Mouse (Mus musculus): ENCODE measurements around the gene Kif1bp. TPM values are rescaled to one million over a fixed set of nuclear protein-coding genes. Genes with fewer than 3 reads are reported as not detected.

Kif1bp gene
- polyA plus RNA-seq, 1 experiment from 2014 or later, result 74.4 TPM

GRCm38 (mm10) chr10:62570126-62570871 is 8.0 kb downstream of the Kif1bp start:
- ATAC-seq (no peak), DNase-seq (ENCODE audit: low spot score) (no peak)
- no peak overlapping the region for H3K9ac ChIP-seq (ENCODE audit: low read length)
- H3K4me1 ChIP-seq (ENCODE audit: control insufficient read depth, insufficient read depth, low read length), result no peaks in the 10 kb centered on the region
- no peak overlapping the region for H3K27ac ChIP-seq (ENCODE audit: low read depth, low read length)
- no peak overlapping the region for H3K4me3 ChIP-seq (ENCODE audit: low read depth, low read length)
- no peaks in the 10 kb centered on the region for H3K9me3 ChIP-seq (replicated peaks; ENCODE audit: control insufficient read depth, low read length)
- H3K36me3 ChIP-seq (ENCODE audit: control insufficient read depth, insufficient read depth, low read length), result peaks cover 86% of the 10 kb centered on the region
- no peaks in the 10 kb centered on the region for H3K27me3 ChIP-seq (replicated peaks; ENCODE audit: control insufficient read depth, insufficient read depth, low read length)
- H3K4me2 ChIP-seq (ENCODE audit: low read length), result no peak overlapping the region
- 95% methylated on average over 7 of the region's 7 CpGs for whole genome bisulfite sequencing

- Histone ChIP-seq H3K9me3 (replicated peaks; ENCODE audit: control insufficient read depth, low read length) (no peaks in the 10 kb centered on the region), H3K4me2 (ENCODE audit: low read length) (no peak overlapping the region), H3K27ac (ENCODE audit: low read depth, low read length) (no peak overlapping the region), H3K9ac (ENCODE audit: low read length) (no peak overlapping the region), H3K4me1 (ENCODE audit: control insufficient read depth, insufficient read depth, low read length) (no peaks in the 10 kb centered on the region), H3K27me3 (replicated peaks; ENCODE audit: control insufficient read depth, insufficient read depth, low read length) (no peaks in the 10 kb centered on the region), H3K4me3 (ENCODE audit: low read depth, low read length) (no peak overlapping the region), H3K36me3 (ENCODE audit: control insufficient read depth, insufficient read depth, low read length) (peaks cover 87% of the 10 kb centered on the region)
- no peak for DNase-seq (ENCODE audit: low spot score)
- 96% methylated on average over 4 of the region's 4 CpGs for WGBS
- no peak for ATAC-seq
These were observed 9.4 kb downstream of the Kif1bp start for GRCm38 (mm10) chr10:62568861-62569260.

- no peak overlapping the region for H3K27ac ChIP-seq (ENCODE audit: low read depth, low read length)
- no peaks in the 10 kb centered on the region for H3K4me1 ChIP-seq (ENCODE audit: control insufficient read depth, insufficient read depth, low read length)
- WGBS, result 94% methylated on average over 1 of the region's 1 CpGs
- peaks cover 54% of the 10 kb centered on the region for H3K36me3 ChIP-seq (ENCODE audit: control insufficient read depth, insufficient read depth, low read length)
- H3K27me3 ChIP-seq (replicated peaks; ENCODE audit: control insufficient read depth, insufficient read depth, low read length), result no peaks in the 10 kb centered on the region
- no peak for ATAC-seq
- H3K4me3 ChIP-seq (ENCODE audit: low read depth, low read length), result no peak overlapping the region
- no peaks in the 10 kb centered on the region for H3K9me3 ChIP-seq (replicated peaks; ENCODE audit: control insufficient read depth, low read length)
- no peak overlapping the region for H3K4me2 ChIP-seq (ENCODE audit: low read length)
- DNase-seq (ENCODE audit: low spot score), result peak; percentile 13
- H3K9ac ChIP-seq (ENCODE audit: low read length), result no peak overlapping the region
These were observed 20.5 kb downstream of the Kif1bp start for GRCm38 (mm10) chr10:62557736-62558135.

DNA sequence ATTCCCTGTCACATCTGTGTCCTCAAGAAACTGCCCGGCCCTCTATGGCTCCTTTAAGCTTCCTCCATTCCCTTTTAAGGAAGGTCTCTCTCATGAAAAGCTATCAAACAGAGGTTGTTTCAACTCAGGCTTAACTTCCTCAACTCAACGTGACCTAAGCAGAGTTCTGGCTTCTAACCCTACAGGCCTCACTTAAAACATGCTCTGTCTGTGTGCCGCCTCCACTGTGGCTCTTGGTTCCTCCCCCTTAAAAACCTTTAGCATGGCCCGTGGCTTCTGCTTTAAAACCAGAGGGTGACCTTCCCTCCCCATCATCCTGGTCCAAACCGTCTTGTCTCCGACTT is 21.7 kb downstream of the Kif1bp start:
- WGBS, result 90% methylated on average over 6 of the region's 6 CpGs
- Histone ChIP-seq H3K9ac (ENCODE audit: low read length) (no peak overlapping the region), H3K4me1 (ENCODE audit: control insufficient read depth, insufficient read depth, low read length) (no peaks in the 10 kb centered on the region), H3K9me3 (replicated peaks; ENCODE audit: control insufficient read depth, low read length) (no peaks in the 10 kb centered on the region), H3K4me3 (ENCODE audit: low read depth, low read length) (no peak overlapping the region), H3K4me2 (ENCODE audit: low read length) (no peak overlapping the region), H3K27ac (ENCODE audit: low read depth, low read length) (no peak overlapping the region), H3K27me3 (replicated peaks; ENCODE audit: control insufficient read depth, insufficient read depth, low read length) (no peaks in the 10 kb centered on the region), H3K36me3 (ENCODE audit: control insufficient read depth, insufficient read depth, low read length) (peaks cover 42% of the 10 kb centered on the region)
- ATAC-seq (no peak), DNase-seq (ENCODE audit: low spot score) (no peak)

GRCm38 (mm10) chr10:62555705-62556557 is 22.3 kb downstream of the Kif1bp start:
- Histone ChIP-seq H3K4me3 (ENCODE audit: low read depth, low read length) (no peak overlapping the region), H3K4me2 (ENCODE audit: low read length) (no peak overlapping the region), H3K4me1 (ENCODE audit: control insufficient read depth, insufficient read depth, low read length) (no peaks in the 10 kb centered on the region), H3K27ac (ENCODE audit: low read depth, low read length) (no peak overlapping the region), H3K9ac (ENCODE audit: low read length) (no peak overlapping the region), H3K36me3 (ENCODE audit: control insufficient read depth, insufficient read depth, low read length) (peaks cover 37% of the 10 kb centered on the region), H3K9me3 (replicated peaks; ENCODE audit: control insufficient read depth, low read length) (no peaks in the 10 kb centered on the region), H3K27me3 (replicated peaks; ENCODE audit: control insufficient read depth, insufficient read depth, low read length) (no peaks in the 10 kb centered on the region)
- 78% methylated on average over 11 of the region's 11 CpGs for WGBS
- no peak for DNase-seq (ENCODE audit: low spot score)
- no peak for ATAC-seq

- no peak for DNase-seq (ENCODE audit: low spot score)
- H3K36me3 ChIP-seq (ENCODE audit: control insufficient read depth, insufficient read depth, low read length), result peaks cover 16% of the 10 kb centered on the region
- no peaks in the 10 kb centered on the region for H3K27me3 ChIP-seq (replicated peaks; ENCODE audit: control insufficient read depth, insufficient read depth, low read length)
- H3K27ac ChIP-seq (ENCODE audit: low read depth, low read length), result no peak overlapping the region
- no peak overlapping the region for H3K4me2 ChIP-seq (ENCODE audit: low read length)
- H3K9me3 ChIP-seq (replicated peaks; ENCODE audit: control insufficient read depth, low read length), result no peaks in the 10 kb centered on the region
- H3K9ac ChIP-seq (ENCODE audit: low read length), result no peak overlapping the region
- H3K4me1 ChIP-seq (ENCODE audit: control insufficient read depth, insufficient read depth, low read length), result no peaks in the 10 kb centered on the region
- ATAC-seq, result no peak
- H3K4me3 ChIP-seq (ENCODE audit: low read depth, low read length), result no peak overlapping the region
- WGBS, result 88% methylated on average over 12 of the region's 12 CpGs
These were observed 24.6 kb downstream of the Kif1bp start for GRCm38 (mm10) chr10:62553611-62554091.

- WGBS, result 84% methylated on average over 7 of the region's 7 CpGs
- no peak overlapping the region for H3K4me2 ChIP-seq (ENCODE audit: low read length)
- H3K36me3 ChIP-seq (ENCODE audit: control insufficient read depth, insufficient read depth, low read length), result no peaks in the 10 kb centered on the region; the same call in 1 of the 2 replicates
- no peak overlapping the region for H3K27ac ChIP-seq (ENCODE audit: low read depth, low read length)
- ATAC-seq (no peak), DNase-seq (ENCODE audit: low spot score) (no peak)
- H3K9me3 ChIP-seq (replicated peaks; ENCODE audit: control insufficient read depth, low read length), result no peaks in the 10 kb centered on the region
- H3K27me3 ChIP-seq (replicated peaks; ENCODE audit: control insufficient read depth, insufficient read depth, low read length), result no peaks in the 10 kb centered on the region
- no peak overlapping the region for H3K4me3 ChIP-seq (ENCODE audit: low read depth, low read length)
- no peak overlapping the region for H3K9ac ChIP-seq (ENCODE audit: low read length)
- no peaks in the 10 kb centered on the region for H3K4me1 ChIP-seq (ENCODE audit: control insufficient read depth, insufficient read depth, low read length)
These were observed 27.4 kb downstream of the Kif1bp start for GRCm38 (mm10) chr10:62550787-62551300.

DNA sequence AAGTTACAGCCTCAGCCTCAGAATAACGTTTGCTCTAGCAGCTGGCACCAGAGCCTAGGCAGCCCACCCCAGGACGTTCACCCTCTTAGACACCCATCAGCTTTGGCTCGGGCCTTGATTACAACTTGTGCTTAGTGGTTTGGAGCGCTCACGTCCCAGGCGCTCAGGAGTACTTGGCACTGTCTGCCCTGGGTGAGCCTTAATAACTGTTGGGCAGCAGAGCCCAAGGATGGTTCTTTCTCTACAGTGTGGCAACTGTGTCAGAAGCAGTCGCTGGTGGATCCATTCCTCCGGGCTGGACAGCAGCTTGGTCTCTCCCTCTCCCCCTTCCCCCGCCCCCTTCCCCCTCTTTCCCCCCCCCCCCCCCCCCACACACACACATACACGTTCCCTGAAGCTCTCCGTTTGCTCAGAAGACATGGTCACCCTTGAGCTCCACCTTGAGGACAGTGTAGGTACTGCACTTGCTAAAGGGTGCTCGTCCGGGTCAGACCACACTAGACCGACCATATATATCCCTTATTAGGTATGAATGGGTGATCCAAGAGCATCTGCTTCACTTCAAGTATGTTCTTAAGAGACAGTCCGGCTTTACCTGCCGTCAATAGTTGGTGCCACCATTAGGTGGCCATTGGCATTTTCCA is 28.6 kb downstream of the Kif1bp start:
- Histone ChIP-seq H3K27me3 (replicated peaks; ENCODE audit: control insufficient read depth, insufficient read depth, low read length) (no peaks in the 10 kb centered on the region), H3K4me3 (ENCODE audit: low read depth, low read length) (no peak overlapping the region), H3K9ac (ENCODE audit: low read length) (no peak overlapping the region), H3K36me3 (ENCODE audit: control insufficient read depth, insufficient read depth, low read length) (no peaks in the 10 kb centered on the region), H3K27ac (ENCODE audit: low read depth, low read length) (no peak overlapping the region), H3K4me2 (ENCODE audit: low read length) (no peak overlapping the region), H3K4me1 (ENCODE audit: control insufficient read depth, insufficient read depth, low read length) (no peaks in the 10 kb centered on the region), H3K9me3 (replicated peaks; ENCODE audit: control insufficient read depth, low read length) (no peaks in the 10 kb centered on the region)
- ATAC-seq (peak; percentile 34; the same call in 1 of the 2 replicates), DNase-seq (ENCODE audit: low spot score) (peak; percentile 62)
- WGBS, result 30% methylated on average over 16 of the region's 16 CpGs

Data from forebrain, embryonic 14.5 days (tissue).